Mouse (Mus musculus) bone marrow macrophage, adult 2 months (primary cell): Measurements from ENCODE around the gene Atp6v0a1.

Experiments
- CTCF ChIP-seq: IDR thresholded peaks from 2 replicates; pipeline ENCODE4 v1.5.1; 2012; ENCODE audit warnings: low read depth, mild to moderate bottlenecking, low read length, moderate library complexity
- POLR2A ChIP-seq: IDR thresholded peaks from 2 replicates; pipeline ENCODE4 v1.6.1; 2012; ENCODE audit warnings: mild to moderate bottlenecking, low read depth, low read length, borderline replicate concordance

DNA sequence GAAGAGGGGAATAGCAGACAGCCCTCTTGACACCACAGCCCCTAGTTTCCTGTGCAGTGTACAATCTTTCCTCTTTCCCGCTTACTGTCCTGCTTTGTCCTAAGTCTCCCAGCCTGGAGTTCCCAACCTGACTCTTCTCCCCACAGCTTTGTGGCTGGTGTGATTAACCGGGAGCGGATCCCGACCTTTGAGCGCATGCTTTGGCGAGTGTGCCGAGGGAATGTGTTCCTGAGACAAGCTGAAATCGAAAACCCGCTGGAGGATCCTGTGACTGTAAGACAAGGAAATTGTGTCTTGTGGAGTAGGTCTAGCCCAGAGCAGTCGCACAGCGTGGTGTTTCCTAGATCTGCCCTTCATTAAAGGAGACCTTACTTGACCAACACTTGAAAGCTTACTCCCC is 17.9 kb downstream of the Atp6v0a1 start:
- TF ChIP-seq CTCF (no peak), POLR2A (no peak)
